Mouse (Mus musculus): ENCODE results near the gene Gtse1.

The Gtse1 gene

DNA sequence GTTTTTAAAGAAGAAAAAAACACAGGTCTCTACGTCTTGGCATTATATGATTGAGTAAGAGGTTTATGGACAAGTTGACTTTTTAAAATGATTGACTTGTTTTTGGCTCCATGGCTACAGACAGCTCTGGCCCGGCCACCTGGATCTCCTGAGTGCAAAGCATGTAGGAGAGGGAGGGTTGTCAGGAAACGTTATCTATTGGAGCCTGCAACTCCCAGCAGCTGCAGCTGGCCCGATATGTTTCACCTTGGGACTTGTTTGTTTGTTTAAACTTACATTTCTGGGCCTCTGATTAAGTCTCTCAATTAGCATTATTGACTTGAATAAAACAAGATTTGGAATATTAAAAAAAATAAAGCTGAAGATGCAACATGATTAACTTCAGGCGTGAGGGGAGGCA, 32.9 kb upstream of the Gtse1 start:
- Histone ChIP-seq H3K36me3 (ENCODE audit: insufficient read depth, low read length) (no peaks in the 10 kb centered on the region), H3K27me3 (ENCODE audit: insufficient read depth, low read length) (peaks cover 27% of the 10 kb centered on the region), H3K4me3 (replicated peaks; ENCODE audit: low read length) (no peak overlapping the region), H3K4me1 (replicated peaks; ENCODE audit: low read depth, low read length) (peaks cover 18% of the 10 kb centered on the region), H3K9me3 (ENCODE audit: low read length) (no peaks in the 10 kb centered on the region)
- no peak for TF ChIP-seq POU5F1 (IDR thresholded peaks at IDR 0.05; ENCODE audit: borderline replicate concordance, low read length)
- no peak for TF ChIP-seq CTCF (conservative IDR thresholded peaks at IDR 0.05; ENCODE audit: low read length)
- no peak for TF ChIP-seq NANOG (IDR thresholded peaks at IDR 0.05; ENCODE audit: borderline replicate concordance, low read length)

DNA sequence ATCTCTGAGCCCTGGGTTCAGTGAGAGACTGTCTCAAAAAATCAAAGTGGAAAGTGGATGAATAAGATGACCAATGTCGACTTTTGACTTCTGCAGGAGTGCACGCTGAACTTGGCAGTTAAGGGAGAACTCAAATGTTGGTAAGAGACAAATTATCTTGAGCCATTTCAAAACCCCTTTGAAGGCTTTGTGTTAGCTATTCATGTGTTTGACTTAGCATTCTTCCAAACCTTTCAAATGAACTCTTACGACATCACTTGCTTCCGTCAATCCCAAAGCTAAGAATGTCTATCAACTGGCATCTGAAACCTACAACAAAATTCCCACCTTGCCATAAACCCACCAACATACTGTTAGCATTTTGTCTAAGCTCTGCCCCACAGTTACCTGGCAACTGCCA, 31.5 kb upstream of the Gtse1 start:
- peaks cover 23% of the 10 kb centered on the region for H3K4me1 ChIP-seq (replicated peaks; ENCODE audit: low read depth, low read length)
- no peak overlapping the region for H3K4me3 ChIP-seq (replicated peaks; ENCODE audit: low read length)
- H3K9me3 ChIP-seq (ENCODE audit: low read length) = no peaks in the 10 kb centered on the region
- H3K36me3 ChIP-seq (ENCODE audit: insufficient read depth, low read length) = no peaks in the 10 kb centered on the region
- H3K27me3 ChIP-seq (ENCODE audit: insufficient read depth, low read length) = peaks cover 20% of the 10 kb centered on the region
- TF ChIP-seq CTCF (conservative IDR thresholded peaks at IDR 0.05; ENCODE audit: low read length) (no peak), POU5F1 (IDR thresholded peaks at IDR 0.05; ENCODE audit: borderline replicate concordance, low read length) (no peak), NANOG (IDR thresholded peaks at IDR 0.05; ENCODE audit: borderline replicate concordance, low read length) (no peak)

DNA sequence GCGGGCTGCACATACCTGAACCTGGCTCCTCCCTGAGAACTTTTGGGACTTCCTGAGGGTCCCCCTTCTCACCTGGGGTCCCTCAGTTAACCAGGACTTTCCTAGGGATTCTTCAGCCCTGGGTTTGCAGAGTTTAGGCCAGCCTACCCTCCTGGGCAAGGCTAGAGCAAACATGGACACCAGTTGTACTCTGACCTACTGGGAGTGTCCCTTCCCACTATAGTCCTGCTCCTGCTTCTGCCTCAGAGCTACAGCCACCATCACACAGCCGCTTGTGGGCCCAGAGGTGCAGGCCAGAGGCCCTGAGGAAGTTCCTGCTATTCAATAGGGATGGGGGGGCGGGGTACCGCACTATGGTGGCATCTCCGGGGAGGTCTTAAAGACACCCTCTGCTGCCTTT, 30.1 kb upstream of the Gtse1 start:
- Histone ChIP-seq H3K4me1 (replicated peaks; ENCODE audit: low read depth, low read length) (peaks cover 23% of the 10 kb centered on the region), H3K4me3 (replicated peaks; ENCODE audit: low read length) (no peak overlapping the region)

DNA sequence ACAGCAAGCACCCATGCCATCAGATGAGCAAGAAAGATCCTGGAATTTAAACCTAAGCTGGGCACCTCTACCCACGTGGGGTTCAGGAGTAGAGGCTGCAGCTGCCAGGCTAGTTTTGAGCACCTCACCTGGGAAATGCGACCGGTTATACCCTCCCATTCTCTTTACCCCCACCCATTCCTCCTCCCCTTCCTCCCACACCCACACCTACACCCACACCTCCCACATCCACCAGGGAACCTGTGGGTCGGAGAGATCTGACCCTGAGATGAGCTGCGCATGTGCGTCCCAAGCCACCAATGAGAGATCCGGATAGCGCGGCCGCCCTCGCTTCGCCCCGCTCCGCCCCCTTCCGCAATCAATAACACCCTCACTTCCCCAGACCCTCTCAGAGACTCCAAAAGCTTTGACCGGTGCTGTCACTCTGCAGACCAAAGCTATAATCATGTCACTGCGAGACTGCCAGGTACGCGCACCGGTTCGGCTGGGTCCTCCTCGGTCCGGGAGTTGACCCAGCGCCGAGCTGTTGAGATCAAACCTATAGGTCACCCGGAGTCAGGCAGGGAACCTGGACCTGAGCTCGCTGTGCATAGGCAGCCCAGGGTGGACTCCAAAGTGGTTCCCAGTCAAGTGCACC, 27.5 kb upstream of the Gtse1 start, which contains the start of gene Ttc38:
Gene Ttc38, plus strand, starts transcription at position 353 of the 637 bp plus-strand sequence.
- Histone ChIP-seq H3K9me3 (ENCODE audit: low read length) (no peaks in the 10 kb centered on the region), H3K27me3 (ENCODE audit: insufficient read depth, low read length) (peaks cover 14% of the 10 kb centered on the region), H3K36me3 (ENCODE audit: insufficient read depth, low read length) (no peaks in the 10 kb centered on the region), H3K4me1 (replicated peaks; ENCODE audit: low read depth, low read length) (peaks cover 27% of the 10 kb centered on the region), H3K4me3 (replicated peaks; ENCODE audit: low read length) (peak within 1 kb of the TSS; percentile 77)
- TF ChIP-seq NANOG (IDR thresholded peaks at IDR 0.05; ENCODE audit: borderline replicate concordance, low read length) (no peak), POU5F1 (IDR thresholded peaks at IDR 0.05; ENCODE audit: borderline replicate concordance, low read length) (no peak), CTCF (conservative IDR thresholded peaks at IDR 0.05; ENCODE audit: low read length) (no peak)

More for the DNA sequence above, 30.1 kb upstream of the Gtse1 start:
- Histone ChIP-seq H3K27me3 (ENCODE audit: insufficient read depth, low read length) (peaks cover 10% of the 10 kb centered on the region), H3K9me3 (ENCODE audit: low read length) (no peaks in the 10 kb centered on the region), H3K36me3 (ENCODE audit: insufficient read depth, low read length) (no peaks in the 10 kb centered on the region)
- TF ChIP-seq CTCF (conservative IDR thresholded peaks at IDR 0.05; ENCODE audit: low read length) (no peak), POU5F1 (IDR thresholded peaks at IDR 0.05; ENCODE audit: borderline replicate concordance, low read length) (no peak), NANOG (IDR thresholded peaks at IDR 0.05; ENCODE audit: borderline replicate concordance, low read length) (no peak)

DNA sequence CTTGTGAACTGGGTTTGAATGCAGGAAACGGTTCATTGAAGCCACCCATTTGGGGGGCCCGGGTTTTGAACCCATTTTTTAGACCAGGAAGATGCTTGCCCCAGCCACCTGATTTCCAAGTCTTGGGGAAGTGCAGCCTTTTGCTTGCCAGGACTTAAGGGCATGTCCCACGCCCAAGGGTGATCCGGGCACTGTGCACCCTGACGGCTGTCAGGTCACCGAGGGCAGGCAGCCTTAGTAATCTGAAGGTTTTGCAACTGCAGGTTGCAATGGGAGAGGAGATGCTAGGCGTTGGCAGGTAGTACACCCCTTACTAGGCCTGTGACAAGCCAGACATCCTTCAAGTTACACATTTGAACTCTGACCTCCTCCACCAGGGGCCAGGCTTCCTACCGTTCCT, 26.9 kb upstream of the Gtse1 start:
- TF ChIP-seq POU5F1 (IDR thresholded peaks at IDR 0.05; ENCODE audit: borderline replicate concordance, low read length) = no peak
- TF ChIP-seq NANOG (IDR thresholded peaks at IDR 0.05; ENCODE audit: borderline replicate concordance, low read length) = no peak
- no peak for TF ChIP-seq CTCF (conservative IDR thresholded peaks at IDR 0.05; ENCODE audit: low read length)
- Histone ChIP-seq H3K4me1 (replicated peaks; ENCODE audit: low read depth, low read length) (peaks cover 33% of the 10 kb centered on the region), H3K36me3 (ENCODE audit: insufficient read depth, low read length) (no peaks in the 10 kb centered on the region), H3K9me3 (ENCODE audit: low read length) (no peaks in the 10 kb centered on the region), H3K4me3 (replicated peaks; ENCODE audit: low read length) (peak overlapping the region; percentile 77), H3K27me3 (ENCODE audit: insufficient read depth, low read length) (peaks cover 13% of the 10 kb centered on the region)

DNA sequence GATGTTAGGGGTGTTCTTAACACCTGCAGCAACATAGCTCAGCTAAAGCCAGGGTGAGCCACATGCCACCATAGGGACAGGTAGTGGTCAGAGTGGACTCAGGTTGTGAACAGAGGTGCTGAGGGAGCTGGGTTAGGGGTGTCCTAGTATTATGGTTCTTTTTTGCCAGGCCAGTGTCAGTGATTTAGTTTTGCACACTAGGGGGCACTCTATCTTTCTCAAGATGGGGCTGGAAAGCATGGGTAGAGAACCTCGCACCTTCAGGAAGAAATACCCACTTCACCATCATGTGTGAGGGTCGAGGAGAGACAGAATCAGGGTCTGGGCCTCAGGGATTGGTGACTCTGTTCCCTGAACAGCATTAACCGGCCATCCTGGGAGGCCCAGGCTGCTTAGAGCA, 24.2 kb upstream of the Gtse1 start:
- Histone ChIP-seq H3K9me3 (ENCODE audit: low read length) (no peaks in the 10 kb centered on the region), H3K4me3 (replicated peaks; ENCODE audit: low read length) (no peak overlapping the region), H3K4me1 (replicated peaks; ENCODE audit: low read depth, low read length) (peaks cover 45% of the 10 kb centered on the region), H3K27me3 (ENCODE audit: insufficient read depth, low read length) (peaks cover 6% of the 10 kb centered on the region), H3K36me3 (ENCODE audit: insufficient read depth, low read length) (no peaks in the 10 kb centered on the region)
- TF ChIP-seq POU5F1 (IDR thresholded peaks at IDR 0.05; ENCODE audit: borderline replicate concordance, low read length) = no peak
- TF ChIP-seq CTCF (conservative IDR thresholded peaks at IDR 0.05; ENCODE audit: low read length) = peak; percentile 48

DNA sequence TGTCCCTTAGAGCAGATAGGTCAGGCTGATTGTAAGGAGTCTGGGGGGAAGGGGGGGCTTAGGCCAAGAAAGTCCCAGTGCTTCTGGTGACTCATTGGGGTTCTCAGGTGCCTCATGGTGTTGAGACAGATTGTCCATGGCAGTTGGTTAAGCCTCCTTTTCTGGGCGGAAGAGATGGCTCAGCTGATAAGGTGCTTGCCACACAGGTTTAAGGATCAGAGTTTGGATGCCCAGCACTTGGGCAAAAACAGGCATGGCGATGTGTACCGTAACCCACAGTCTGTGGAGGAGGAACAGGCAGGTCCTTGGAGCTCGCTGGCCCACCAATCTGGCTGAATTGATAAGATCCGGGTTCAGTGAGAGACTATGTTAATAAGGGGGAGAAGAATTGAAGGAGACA, 22.7 kb upstream of the Gtse1 start:
- no peak for TF ChIP-seq CTCF (conservative IDR thresholded peaks at IDR 0.05; ENCODE audit: low read length)
- TF ChIP-seq POU5F1 (IDR thresholded peaks at IDR 0.05; ENCODE audit: borderline replicate concordance, low read length) = no peak
- no peak for TF ChIP-seq NANOG (IDR thresholded peaks at IDR 0.05; ENCODE audit: borderline replicate concordance, low read length)
- no peak overlapping the region for H3K4me3 ChIP-seq (replicated peaks; ENCODE audit: low read length)
- no peaks in the 10 kb centered on the region for H3K36me3 ChIP-seq (ENCODE audit: insufficient read depth, low read length)
- no peaks in the 10 kb centered on the region for H3K9me3 ChIP-seq (ENCODE audit: low read length)
- peaks cover 6% of the 10 kb centered on the region for H3K27me3 ChIP-seq (ENCODE audit: insufficient read depth, low read length)
- peaks cover 54% of the 10 kb centered on the region for H3K4me1 ChIP-seq (replicated peaks; ENCODE audit: low read depth, low read length)

DNA sequence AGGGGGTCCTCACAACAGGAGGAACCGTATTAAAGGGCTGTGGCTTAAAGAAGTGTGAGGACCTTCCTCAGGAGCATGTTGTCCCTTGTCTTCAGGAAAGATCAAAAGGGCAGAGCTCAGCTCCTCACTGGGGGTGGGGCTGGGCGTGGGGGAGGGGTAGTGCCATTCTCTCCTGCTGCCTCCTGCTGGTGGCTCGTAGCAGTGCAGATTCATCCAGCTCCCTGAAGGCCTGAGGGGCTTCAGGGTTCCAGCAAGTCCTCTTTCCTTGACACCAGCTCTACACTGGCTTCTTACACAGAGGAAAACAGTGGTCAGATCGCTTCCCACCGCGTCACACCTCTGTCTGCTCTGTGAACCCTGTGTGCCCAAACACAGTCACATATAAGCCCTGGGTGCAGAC, 18.6 kb upstream of the Gtse1 start:
- TF ChIP-seq NANOG (IDR thresholded peaks at IDR 0.05; ENCODE audit: borderline replicate concordance, low read length) = no peak
- peak; percentile 52 for TF ChIP-seq CTCF (conservative IDR thresholded peaks at IDR 0.05; ENCODE audit: low read length)
- no peak for TF ChIP-seq POU5F1 (IDR thresholded peaks at IDR 0.05; ENCODE audit: borderline replicate concordance, low read length)
- H3K4me1 ChIP-seq (replicated peaks; ENCODE audit: low read depth, low read length) = peaks cover 52% of the 10 kb centered on the region
- no peaks in the 10 kb centered on the region for H3K9me3 ChIP-seq (ENCODE audit: low read length)
- peaks cover under 1% of the 10 kb centered on the region for H3K27me3 ChIP-seq (ENCODE audit: insufficient read depth, low read length)
- H3K4me3 ChIP-seq (replicated peaks; ENCODE audit: low read length) = 0 out of 2 replicates have a peak overlapping the region, but pooled peaks have one; percentile 39
- no peaks in the 10 kb centered on the region for H3K36me3 ChIP-seq (ENCODE audit: insufficient read depth, low read length)

Measured in E14TG2a.4 (cell line).